Mouse (Mus musculus) midbrain, embryonic 11.5 days (tissue): ENCODE data around the gene Sec14l1. TPM values are rescaled to one million over a fixed set of nuclear protein-coding genes. Genes with fewer than 3 reads are reported as not detected.

Source experiments
- ATAC-seq: fragments of 200-750 bp; cut with Nextera tagmentation; 2 replicates; pipeline ENCODE4 v1.8.0; 2017; ENCODE audit warnings: moderate TSS enrichment, moderate library complexity; ENCODE audit not compliant: low FRiP score
- DNase-seq: peaks from one replicate; pipeline ENCODE4 v3.0.0; 2015; ENCODE audit warnings: low spot score; ENCODE audit errors: missing footprints
- H3K27ac ChIP-seq: fragments of 300-500 bp; sonication (generic); 2 replicates; pipeline ENCODE4 v1.5.1; 2014; ENCODE audit warnings: low read depth, low read length
- H3K27me3 ChIP-seq: fragments of 300-500 bp; sonication (generic); 2 replicates; pipeline ENCODE4 v1.6.1; 2014; ENCODE audit warnings: mild to moderate bottlenecking, low read length, moderate library complexity, mixed read lengths; ENCODE audit not compliant: control insufficient read depth, insufficient read depth
- H3K36me3 ChIP-seq: fragments of 300-500 bp; sonication (generic); 2 replicates; pipeline ENCODE4 v1.6.1; 2014; ENCODE audit warnings: mild to moderate bottlenecking, low read length, moderate library complexity, mixed read lengths; ENCODE audit not compliant: control insufficient read depth, insufficient read depth
- H3K4me1 ChIP-seq: fragments of 300-500 bp; sonication (generic); 2 replicates; pipeline ENCODE4 v1.6.1; 2014; ENCODE audit warnings: low read length; ENCODE audit not compliant: control insufficient read depth, insufficient read depth
- H3K4me2 ChIP-seq: fragments of 300-500 bp; sonication (generic); 2 replicates; pipeline ENCODE4 v1.6.1; 2014; ENCODE audit warnings: mild to moderate bottlenecking, moderate library complexity
- H3K4me3 ChIP-seq: fragments of 300-500 bp; sonication (generic); 2 replicates; pipeline ENCODE4 v1.5.1; 2014; ENCODE audit warnings: low read depth, low read length
- H3K9ac ChIP-seq: fragments of 300-500 bp; sonication (generic); 2 replicates; pipeline ENCODE4 v1.6.1; 2014; ENCODE audit warnings: low read length
- H3K9me3 ChIP-seq: fragments of 300-500 bp; sonication (generic); 2 replicates; pipeline ENCODE4 v1.6.1; 2016; ENCODE audit warnings: low read length; ENCODE audit not compliant: control insufficient read depth
- WGBS: fragments of 180-500 bp; shearing (Covaris S2); extraction: QIAGEN DNeasy Blood & Tissue Kit; methylation state at CpG from one replicate; pipeline ENCODE4 v1.1.7; 2014; 5-methylcytosine and 5-hydroxymethylcytosine counted together
- polyA plus RNA-seq: library from polyadenylated mRNA; unstranded; fragments of >200 nt; fragmentation: Nextera tagmentation; extraction: Ambion mirVana; gene quantifications from 2 replicates; pipeline ENCODE4 v1.2.1, GENCODE M21; 2014

Sec14l1 gene
- polyA plus RNA-seq, 1 experiment from 2014 or later: 36.7 TPM

GRCm38 (mm10) chr11:117185076-117185933 is 70.3 kb downstream of the Sec14l1 start:
- ATAC-seq (no peak), DNase-seq (peak; percentile 69)
- no peaks in the 10 kb centered on the region for H3K36me3 ChIP-seq
- H3K4me1 ChIP-seq: no peaks in the 10 kb centered on the region
- no peak overlapping the region for H3K4me2 ChIP-seq
- WGBS: 71% methylated on average over 21 of the region's 21 CpGs
- no peak overlapping the region for H3K9ac ChIP-seq
- no peaks in the 10 kb centered on the region; the same call in none of the 2 replicates for H3K9me3 ChIP-seq
- H3K27ac ChIP-seq: no peak overlapping the region
- no peak overlapping the region for H3K4me3 ChIP-seq
- H3K27me3 ChIP-seq: no peaks in the 10 kb centered on the region

GRCm38 (mm10) chr11:117191524-117191923 is 76.6 kb downstream of the Sec14l1 start:
- WGBS: 66% methylated on average over 5 of the region's 5 CpGs
- Histone ChIP-seq H3K27me3 (no peaks in the 10 kb centered on the region), H3K4me2 (no peak overlapping the region), H3K4me1 (no peaks in the 10 kb centered on the region), H3K27ac (no peak overlapping the region), H3K36me3 (no peaks in the 10 kb centered on the region), H3K9me3 (no peaks in the 10 kb centered on the region), H3K9ac (no peak overlapping the region), H3K4me3 (no peak overlapping the region)
- DNase-seq: peak; percentile 79
- ATAC-seq: no peak

GRCm38 (mm10) chr11:117194475-117194937 is 79.5 kb downstream of the Sec14l1 start:
- Histone ChIP-seq H3K27me3 (peaks cover 12% of the 10 kb centered on the region), H3K9me3 (no peaks in the 10 kb centered on the region), H3K4me3 (no peak overlapping the region), H3K4me1 (peaks cover 3% of the 10 kb centered on the region), H3K4me2 (no peak overlapping the region), H3K27ac (no peak overlapping the region), H3K36me3 (no peaks in the 10 kb centered on the region), H3K9ac (no peak overlapping the region)
- no peak for ATAC-seq
- no peak for DNase-seq
- WGBS: 76% methylated on average over 11 of the region's 11 CpGs

- no peaks in the 10 kb centered on the region for H3K36me3 ChIP-seq
- no peak overlapping the region for H3K27ac ChIP-seq
- no peak overlapping the region for H3K9ac ChIP-seq
- 89% methylated on average over 6 of the region's 6 CpGs for WGBS
- no peak overlapping the region for H3K4me3 ChIP-seq
- H3K4me2 ChIP-seq: no peak overlapping the region
- ATAC-seq (no peak), DNase-seq (no peak)
- H3K27me3 ChIP-seq: peaks cover 17% of the 10 kb centered on the region
- H3K4me1 ChIP-seq: peaks cover 9% of the 10 kb centered on the region
- no peaks in the 10 kb centered on the region for H3K9me3 ChIP-seq
Measured at GRCm38 (mm10) chr11:117195616-117196015, 80.6 kb downstream of the Sec14l1 start.

GRCm38 (mm10) chr11:117196681-117197080 is 81.7 kb downstream of the Sec14l1 start:
- Histone ChIP-seq H3K27me3 (peaks cover 17% of the 10 kb centered on the region), H3K9ac (no peak overlapping the region), H3K9me3 (no peaks in the 10 kb centered on the region), H3K4me3 (no peak overlapping the region), H3K4me2 (no peak overlapping the region), H3K27ac (no peak overlapping the region), H3K36me3 (no peaks in the 10 kb centered on the region), H3K4me1 (peaks cover 9% of the 10 kb centered on the region)
- ATAC-seq (no peak), DNase-seq (no peak)
- 90% methylated on average over 7 of the region's 7 CpGs for WGBS

GRCm38 (mm10) chr11:117198122-117198521 is 83.2 kb downstream of the Sec14l1 start:
- Histone ChIP-seq H3K27me3 (peaks cover 17% of the 10 kb centered on the region), H3K4me3 (no peak overlapping the region), H3K4me1 (peaks cover 9% of the 10 kb centered on the region), H3K9me3 (no peaks in the 10 kb centered on the region), H3K4me2 (no peak overlapping the region), H3K36me3 (no peaks in the 10 kb centered on the region), H3K27ac (no peak overlapping the region), H3K9ac (no peak overlapping the region)
- WGBS: 87% methylated on average over 5 of the region's 5 CpGs
- ATAC-seq (no peak), DNase-seq (no peak)

GRCm38 (mm10) chr11:117199282-117200175 is 84.6 kb downstream of the Sec14l1 start, which contains the start of gene Sept9:
TSS of gene Sept9 (plus strand) at chr11:117199661.
- Histone ChIP-seq H3K4me1 (peaks cover 9% of the 10 kb centered on the region), H3K4me2 (peak within 1 kb of the TSS; percentile 65), H3K27ac (no peak within 1 kb of the TSS), H3K36me3 (no peaks in the 10 kb centered on the region), H3K9ac (0 out of 2 replicates have a peak within 1 kb of the TSS, but pooled peaks have one; percentile 17), H3K27me3 (peaks cover 17% of the 10 kb centered on the region), H3K4me3 (peak within 1 kb of the TSS; percentile 39), H3K9me3 (no peaks in the 10 kb centered on the region)
- DNase-seq (peak; percentile 88), ATAC-seq (no peak)
- WGBS: under 1% methylated on average over 68 of the region's 70 CpGs

- WGBS: 85% methylated on average over 12 of the region's 12 CpGs
- Histone ChIP-seq H3K36me3 (no peaks in the 10 kb centered on the region), H3K4me2 (no peak overlapping the region), H3K9ac (no peak overlapping the region), H3K4me3 (no peak overlapping the region), H3K27me3 (peaks cover 17% of the 10 kb centered on the region), H3K4me1 (peaks cover 9% of the 10 kb centered on the region), H3K27ac (no peak overlapping the region), H3K9me3 (no peaks in the 10 kb centered on the region)
- DNase-seq: no peak
- ATAC-seq: no peak
Measured at GRCm38 (mm10) chr11:117201846-117202245, 86.9 kb downstream of the Sec14l1 start.
